Mouse (Mus musculus): Measurements from ENCODE around the gene Cpt1b.
"Not testable (repeated sequence)": the region's sequence is repeated elsewhere in the genome, so short reads cannot be mapped to it uniquely, and the experiment has no call there.

Cpt1b gene

DNA sequence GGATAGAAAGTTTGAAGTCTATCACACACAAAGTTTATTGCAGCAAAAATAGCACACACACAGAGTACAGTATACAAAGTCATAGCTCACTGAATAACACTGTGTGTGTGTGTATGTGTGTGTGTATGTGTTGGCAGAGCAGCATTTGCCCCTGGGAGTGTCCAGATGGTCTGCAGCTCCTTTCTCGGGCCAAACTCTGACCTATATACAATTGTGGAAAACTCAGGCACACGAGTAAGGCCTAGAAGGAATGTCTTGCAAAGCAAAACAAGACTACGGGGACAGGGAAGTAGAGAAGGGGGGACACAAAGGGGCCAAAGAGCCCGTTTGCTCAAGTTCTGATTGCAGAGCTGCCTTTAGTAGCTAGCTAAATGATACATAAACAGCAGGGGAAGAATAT lies 7.3 kb upstream of the Cpt1b start:
- no peak for DNase-seq (ENCODE audit: low read depth, low spot score)

DNA sequence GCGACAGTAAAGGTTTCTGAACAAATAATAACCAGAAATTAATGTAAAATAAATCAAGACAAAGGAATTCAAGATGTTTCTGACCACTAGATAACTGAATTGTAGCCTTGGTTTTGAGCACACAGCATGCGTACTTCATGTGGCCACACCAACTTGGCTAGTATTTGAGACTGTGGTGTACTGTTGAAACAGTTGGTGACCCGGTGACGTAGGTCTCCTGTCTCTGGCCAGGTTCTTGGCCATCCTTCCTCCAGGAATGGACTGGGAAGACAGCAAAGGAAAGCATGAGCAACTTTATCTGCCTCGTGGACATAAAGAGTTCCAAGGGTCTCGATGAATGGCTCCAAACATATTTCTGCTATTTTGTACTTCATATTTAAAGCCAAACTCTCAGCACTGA lies 6.1 kb upstream of the Cpt1b start:
- no peak for DNase-seq (ENCODE audit: low read depth, low spot score)

DNA sequence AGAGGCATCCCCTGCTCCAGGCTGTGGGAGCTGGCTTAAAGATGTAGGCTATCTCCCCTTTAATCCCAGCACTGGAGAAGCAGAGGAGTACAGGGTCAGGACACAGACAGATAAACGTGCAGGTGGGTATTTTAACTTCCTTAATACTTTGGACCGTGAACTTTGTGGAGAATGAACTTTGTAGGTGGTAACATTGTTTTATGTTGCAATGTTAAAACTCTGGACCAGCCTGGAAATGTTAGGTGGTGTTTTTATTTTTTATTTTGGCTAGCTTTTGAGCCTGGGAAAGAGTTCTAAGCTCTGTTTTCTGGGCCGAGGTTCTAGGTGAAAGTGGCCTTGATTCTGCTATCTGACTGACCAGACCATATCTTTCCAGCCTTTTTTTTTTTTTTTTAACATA lies 5.6 kb upstream of the Cpt1b start:
- no peak for DNase-seq (ENCODE audit: low read depth, low spot score)

DNA sequence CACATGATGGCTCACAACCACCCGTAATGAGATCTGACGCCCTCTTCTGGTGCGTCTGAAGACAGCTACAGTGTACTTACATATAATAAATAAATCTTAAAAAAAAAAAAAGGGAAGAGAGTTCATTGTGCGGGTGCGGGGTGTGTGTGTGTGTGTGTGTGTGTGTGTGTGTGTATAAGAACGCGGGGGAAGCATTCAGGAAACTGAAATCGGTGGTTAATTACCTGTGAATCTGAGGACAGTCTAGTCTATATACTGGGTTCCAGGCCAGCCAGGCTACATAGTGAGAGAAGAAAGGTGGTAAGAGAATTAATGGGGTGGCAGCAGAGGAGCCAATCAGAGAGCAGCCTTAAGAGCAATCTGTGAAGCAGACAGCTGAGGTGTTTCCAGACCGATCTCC lies 5.1 kb upstream of the Cpt1b start:
- DNase-seq (ENCODE audit: low read depth, low spot score) = not testable (repeated sequence)

DNA sequence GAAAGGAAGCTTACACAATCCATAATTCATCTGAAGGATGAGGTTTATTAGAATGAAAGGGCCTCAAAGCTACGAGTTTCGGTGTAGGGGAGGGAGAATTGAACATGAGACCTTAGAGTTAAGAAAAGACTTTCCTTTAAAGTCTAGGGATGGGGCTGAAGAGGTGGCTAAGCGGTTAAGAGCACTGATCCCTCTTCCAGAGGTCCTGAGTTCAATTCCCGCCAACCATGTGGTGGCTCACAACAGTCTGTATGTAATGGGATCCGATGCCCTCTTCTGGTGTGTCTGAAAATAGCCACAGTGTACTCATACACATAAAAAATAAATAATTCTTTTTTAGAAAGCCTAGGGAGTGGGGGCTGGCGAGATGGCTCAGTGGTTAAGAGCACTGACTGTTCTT lies 4.7 kb upstream of the Cpt1b start:
- no peak for DNase-seq (ENCODE audit: low read depth, low spot score)

DNA sequence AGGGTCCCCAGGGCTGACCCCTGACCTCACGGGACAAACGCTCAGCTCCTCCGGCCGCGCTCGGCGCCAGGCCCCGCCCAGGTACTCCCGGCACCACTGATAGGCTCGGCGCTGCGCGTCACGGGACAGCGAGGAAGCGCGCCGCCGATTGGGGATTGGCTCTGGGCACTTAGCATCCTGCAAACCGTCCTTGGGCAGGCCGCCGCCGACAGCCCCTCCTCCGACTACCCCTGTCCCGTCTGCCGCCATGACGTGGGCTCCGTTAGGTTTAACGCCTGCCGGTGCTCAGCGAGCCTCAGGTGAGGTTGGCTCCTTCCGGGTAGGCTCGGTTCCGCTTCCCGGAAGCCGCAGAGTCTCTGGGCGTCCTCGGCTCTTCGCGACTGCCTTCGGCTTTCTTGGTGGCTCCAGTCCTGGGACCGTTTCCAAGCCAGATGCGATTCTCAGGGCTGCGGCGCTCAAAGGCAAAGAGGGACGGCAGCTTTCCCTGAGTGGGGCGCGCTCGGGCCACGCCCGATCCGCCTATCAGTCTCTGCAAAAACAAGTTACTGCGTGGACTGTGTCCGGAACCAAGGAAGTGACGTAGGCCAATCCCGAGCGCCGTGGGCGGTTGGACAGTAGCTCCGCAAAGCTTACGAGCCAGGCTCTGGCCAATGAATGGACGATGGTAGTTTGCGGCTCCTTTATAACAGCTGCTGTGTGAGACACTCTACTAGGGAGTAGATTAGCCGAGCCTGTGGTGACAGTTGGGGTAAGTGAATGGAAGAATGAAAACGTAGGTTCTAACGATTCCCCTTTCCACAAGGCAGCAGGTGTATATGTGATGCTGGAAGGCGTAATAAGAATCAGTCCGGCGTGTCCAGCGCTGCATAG lies 3.9 kb upstream of the Cpt1b start, which contains the start of the genes C730034F03Rik, Gm44502 and Chkb:
Gene C730034F03Rik, plus strand, starts transcription at position 238 of the 870 bp plus-strand sequence.
Gene Gm44502, minus strand, starts transcription at position 345 of the 870 bp plus-strand sequence.
Gene Chkb, minus strand, starts transcription at position 557 of the 870 bp plus-strand sequence.
- DNase-seq (ENCODE audit: low read depth, low spot score) = peak; percentile 57

DNA sequence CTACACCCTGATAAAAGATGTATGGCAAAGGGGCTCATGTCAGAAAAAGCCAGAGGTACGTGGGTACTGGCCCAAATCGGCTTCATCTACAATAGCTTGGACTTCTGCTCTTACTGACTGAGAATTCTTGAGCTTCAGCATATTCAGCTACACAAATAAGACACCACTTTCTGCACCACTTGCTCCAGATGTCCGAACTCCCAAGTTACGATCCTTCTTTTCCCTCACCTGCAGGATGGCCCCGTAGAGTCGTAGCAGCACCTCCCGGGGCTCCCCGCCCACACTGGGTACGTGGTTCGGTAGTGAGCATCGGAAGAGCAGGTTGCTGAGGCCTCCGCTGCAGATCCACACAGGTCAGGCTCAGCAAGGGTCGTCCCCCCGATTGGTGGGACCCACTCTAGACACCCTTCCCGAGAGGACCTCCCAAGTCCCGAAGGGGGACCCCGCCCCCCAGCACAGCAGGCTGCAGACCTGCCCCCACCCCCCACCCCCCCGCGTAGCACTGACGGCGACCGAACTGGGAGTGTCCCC lies 3.2 kb upstream of the Cpt1b start:
- no peak for DNase-seq (ENCODE audit: low read depth, low spot score)

DNA sequence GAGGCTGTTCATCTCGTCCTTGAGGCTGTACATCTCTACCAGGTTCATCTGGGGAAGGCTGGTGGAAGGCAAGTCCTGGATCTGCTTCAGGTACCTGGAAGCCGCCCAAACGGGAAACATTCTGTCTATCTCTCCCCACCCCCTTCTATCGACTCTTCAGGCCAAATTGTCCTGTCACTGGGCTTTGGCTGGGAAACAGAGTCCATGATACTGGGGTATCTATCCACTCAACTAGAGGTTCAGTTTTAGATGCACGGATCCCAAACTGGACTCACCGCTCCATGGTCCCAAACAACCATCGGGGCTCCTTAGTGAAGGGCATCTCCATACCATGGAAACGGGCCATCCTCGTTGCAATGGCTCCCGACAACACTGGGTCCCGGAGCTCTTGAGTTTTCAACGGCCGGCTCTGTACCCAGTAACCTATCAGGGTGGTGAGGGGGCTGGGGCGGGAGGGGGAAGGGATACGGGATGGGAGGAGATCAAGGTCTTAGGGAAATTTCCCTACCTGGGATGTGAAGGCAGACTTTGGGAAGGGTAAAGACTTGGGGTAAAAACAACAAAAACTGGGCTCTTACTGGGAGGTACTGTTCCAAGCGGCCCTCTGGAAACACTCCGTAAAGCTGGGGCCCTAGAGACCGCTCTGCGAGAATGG lies 2.6 kb upstream of the Cpt1b start:
- no peak for DNase-seq (ENCODE audit: low read depth, low spot score)

DNA sequence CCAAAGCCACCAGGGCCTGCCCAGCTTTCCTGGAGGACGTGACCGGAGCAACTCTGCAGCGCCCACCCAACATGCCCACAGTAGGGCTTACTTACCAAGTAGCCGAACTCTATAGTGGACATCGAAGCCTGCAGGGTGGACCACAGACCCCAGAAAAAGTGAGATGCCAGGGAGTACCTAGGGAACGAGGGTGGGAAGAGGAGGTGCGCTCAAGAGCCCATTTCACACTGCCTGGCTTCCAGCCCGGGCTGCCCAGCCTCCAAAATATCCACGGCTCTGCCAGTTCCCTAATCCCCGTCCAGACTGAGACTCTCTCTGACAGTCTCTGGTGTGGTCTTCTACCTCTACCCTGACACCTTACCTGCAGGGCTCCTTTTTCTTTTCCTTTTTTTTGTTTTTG lies 1.1 kb upstream of the Cpt1b start:
- DNase-seq (ENCODE audit: low read depth, low spot score) = no peak

DNA sequence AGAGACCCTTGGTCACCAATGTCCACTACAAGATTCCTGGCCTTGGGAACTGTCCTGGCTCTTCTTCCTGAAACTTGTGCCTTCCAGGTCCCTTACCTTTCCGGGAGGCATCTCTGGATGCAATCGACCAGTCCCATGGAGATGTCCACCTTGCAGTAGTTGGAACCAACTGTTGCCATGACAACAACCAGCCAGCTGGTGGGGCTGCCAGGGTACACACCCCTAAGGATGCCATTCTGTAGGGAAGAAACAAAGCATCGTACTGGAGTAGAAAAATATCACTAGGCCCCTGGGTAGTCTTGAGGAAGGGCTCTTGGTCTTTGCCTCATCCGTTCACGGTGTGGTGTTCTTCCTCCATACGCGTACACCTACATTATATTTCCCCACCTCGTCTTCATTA lies 1.0 kb downstream of the Cpt1b start:
- DNase-seq (ENCODE audit: low read depth, low spot score) = no peak

DNA sequence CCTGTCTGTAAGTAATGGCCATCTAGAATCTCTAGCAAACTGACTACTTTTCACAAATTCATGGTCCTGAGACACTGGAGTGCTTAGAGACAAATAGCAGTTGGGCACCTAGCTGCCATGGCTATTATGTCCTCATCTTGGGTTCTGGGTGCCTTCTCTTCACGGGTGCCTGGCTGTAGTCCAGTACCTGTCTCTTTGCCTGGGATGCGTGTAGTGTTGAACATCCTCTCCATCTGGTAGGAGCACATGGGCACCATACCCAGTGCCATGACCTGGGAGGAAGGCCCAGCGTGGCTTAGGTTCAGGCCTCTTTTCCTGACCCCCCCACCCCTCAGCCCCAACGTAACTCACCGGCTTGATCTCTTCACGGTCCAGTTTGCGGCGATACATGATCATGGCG lies 3.7 kb downstream of the Cpt1b start:
- DNase-seq (ENCODE audit: low read depth, low spot score) = no peak

DNA sequence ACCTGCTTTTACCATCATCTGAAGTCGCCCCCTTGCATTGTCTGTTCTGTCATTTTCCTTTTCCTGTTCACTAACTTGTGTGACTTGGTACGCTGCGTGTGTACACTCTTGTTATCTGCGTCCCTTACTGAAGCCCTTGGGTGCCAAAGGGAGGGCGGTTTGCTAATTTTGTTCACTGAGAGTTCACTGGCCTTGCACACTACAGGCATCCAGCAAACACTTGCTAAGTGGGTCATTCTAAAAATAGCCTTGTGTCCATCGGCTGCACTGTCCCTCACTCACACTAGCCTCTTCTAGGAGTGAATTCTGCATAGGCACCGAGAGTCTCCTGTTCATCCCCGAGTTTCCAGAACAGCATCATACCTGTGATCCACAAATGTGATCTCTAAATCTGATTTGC lies 10.4 kb downstream of the Cpt1b start:
- DNase-seq (ENCODE audit: low read depth, low spot score) = no peak

DNA sequence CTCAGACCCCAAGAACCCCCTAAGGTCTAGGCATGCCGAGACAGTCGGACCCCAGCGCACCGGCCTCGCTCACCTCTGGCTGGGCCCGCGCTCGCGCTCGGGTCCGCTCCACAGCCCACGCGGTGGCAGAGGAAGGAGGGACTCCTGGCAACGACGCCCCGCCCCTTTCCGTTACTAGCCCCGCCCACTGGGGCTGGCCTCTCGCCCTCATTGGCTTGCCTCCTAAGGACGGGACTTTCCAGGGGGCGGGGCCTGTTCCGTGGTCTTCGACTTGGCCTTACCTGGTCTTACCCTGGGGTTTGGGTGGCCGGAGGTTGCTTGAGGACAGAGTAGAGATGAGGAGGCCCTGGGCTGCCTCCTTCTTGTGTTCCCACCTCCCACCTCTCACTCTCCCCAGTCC lies 15.5 kb downstream of the Cpt1b start, which contains the start of gene Syce3:
Gene Syce3, minus strand, starts transcription at position 386 of the 400 bp plus-strand sequence.
- DNase-seq (ENCODE audit: low read depth, low spot score) = peak; percentile 45

DNA sequence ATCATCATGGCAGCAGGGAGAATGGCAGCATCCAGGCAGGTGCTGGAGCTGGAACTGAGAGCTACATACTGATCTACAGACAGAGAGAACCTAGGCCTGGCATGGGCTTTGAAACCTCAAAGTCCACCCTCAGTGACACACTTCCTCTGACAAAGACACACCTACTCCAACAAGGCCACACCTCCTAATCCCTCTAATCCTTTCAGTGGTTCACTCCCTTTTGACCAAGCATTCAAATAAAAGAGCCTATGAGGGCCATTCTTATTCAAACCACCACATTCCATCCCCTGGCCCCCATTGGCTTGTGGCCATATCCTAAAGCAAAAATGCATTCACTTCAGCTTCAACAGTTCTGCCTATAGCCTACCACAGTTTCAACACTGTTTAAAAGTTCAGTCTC lies 19.0 kb downstream of the Cpt1b start:
- no peak for DNase-seq (ENCODE audit: low read depth, low spot score)

DNA sequence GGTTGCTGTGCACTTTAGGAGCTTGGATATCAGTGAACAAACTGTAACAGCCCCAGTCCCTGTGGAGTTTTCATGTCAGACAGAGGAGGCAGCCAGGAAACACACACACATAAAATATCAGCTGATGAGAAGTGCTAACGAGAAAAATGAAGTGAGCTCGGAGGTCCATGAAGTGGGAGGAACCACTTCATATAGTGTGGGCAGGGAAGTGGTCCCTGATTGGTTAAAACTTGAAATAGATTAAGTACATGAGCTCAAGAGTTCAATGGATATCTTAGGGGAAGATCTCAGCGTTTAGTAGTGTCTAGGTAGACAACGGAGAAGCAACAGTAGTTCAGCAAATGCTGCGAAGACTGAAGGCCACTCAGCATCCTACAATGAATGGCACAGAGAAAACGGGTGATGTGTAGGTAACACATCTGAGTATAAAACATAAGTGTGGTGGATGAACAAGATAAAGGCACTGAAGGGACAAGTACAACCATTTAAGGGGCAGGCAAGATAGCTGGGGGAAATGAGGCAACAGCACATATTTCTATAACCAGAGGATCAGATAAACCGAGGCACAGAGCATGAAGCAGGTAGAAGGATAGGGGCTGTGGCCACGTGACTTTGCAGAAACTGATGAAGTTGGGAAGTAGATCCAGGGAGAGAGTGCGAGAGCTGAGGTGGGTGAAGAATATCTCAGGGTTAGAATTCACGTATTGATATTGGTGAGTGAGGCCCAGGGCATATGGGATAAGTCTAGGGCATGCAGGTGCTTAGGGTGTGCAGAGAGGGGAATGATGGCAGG lies 20.6 kb downstream of the Cpt1b start:
- no peak for DNase-seq (ENCODE audit: low read depth, low spot score)

DNA sequence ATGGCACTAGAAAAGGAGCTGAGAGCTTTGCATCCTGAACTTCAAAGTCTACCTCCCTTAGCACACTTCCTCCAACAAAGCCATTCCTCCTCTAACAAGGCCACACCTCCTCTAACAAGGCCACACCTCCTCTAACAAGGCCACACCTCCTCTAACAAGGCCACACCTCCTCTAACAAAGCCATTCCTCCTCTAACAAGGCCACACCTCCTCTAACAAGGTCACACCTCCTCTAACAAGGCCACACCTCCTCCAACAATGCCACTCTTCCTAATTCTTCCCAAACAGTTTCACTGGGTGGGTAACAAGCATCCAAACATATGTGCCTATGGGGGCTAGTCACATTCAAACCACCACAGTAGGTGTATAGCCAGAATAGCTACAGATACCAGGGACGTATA lies 23.2 kb downstream of the Cpt1b start:
- no peak for DNase-seq (ENCODE audit: low read depth, low spot score)

DNA sequence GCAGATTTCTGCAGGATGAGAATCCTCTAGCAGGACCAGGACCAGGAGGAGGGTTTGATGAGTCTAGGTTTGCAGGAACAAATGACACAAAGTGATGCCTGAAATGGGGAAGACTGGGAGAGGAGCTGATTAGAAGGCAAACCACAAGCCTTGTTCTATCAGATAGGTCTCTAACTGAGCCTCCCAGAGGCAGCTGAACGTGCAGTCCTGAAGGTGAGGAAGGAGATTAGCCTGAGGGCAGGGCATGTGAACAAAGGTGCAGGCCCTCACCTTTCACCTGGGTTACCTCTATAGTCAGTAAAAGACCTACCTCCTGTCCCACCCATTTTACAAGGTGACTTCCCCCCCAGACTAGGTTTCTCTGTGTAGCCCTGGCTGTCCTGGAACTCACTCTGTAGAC lies 25.9 kb downstream of the Cpt1b start:
- DNase-seq (ENCODE audit: low read depth, low spot score) = no peak

DNA sequence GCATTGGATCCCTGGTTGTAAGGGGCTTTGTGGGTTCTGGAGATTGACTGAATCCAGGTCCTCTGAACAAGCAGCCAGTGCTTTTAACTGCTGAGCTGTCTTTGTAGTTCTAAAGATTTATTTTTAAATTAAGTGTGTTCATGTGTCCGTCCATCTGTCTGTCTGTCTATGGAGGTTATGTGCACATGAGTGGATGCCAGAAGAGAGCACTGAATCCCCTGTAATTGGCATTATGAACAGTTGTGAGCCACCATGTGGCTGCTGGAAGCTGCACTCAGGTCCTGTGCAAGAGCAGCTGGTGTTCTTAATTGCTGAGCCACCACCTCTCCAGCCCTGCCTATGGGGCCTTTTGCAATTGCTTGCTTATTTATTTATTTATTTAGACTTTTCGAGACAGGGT lies 27.5 kb downstream of the Cpt1b start:
- no peak for DNase-seq (ENCODE audit: low read depth, low spot score)

DNA sequence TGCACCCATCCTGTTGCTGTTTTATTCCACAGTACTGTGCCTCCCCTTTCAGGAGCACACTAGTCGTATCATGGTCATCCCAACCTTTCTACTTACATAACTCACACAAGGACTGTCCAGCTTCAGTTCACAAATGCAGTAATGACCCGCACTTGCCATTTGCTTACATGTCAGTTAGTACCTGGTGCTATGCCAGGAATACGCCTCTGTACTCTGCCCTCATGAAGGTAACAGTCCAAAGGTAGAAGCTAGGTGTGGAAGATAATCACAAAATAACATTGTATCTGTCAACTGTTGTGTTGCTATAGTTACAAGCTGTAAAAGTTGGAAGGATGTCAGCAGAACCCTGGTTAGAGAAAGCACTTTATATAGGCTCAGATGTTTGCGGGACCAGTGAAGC lies 28.8 kb downstream of the Cpt1b start:
- no peak for DNase-seq (ENCODE audit: low read depth, low spot score)

DNA sequence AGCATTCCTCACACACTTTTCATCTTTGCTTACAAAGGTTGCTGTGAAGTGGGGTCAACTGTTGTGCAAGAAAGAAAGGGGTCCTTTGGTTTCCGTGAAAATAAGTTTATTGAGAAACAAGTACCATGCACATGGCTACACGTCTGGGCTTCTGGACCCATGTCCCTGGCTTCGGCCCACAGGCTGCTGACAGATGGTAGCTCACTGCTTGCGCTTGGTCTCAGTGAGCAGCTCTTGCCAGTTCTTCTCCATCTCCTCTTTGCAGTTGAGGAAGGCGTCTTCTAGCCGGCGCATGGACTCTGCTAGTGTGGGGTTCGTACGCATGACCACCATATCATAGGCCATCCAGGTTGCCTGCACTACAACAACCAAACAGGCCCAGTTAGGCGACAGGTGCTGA lies 35.6 kb downstream of the Cpt1b start:
- DNase-seq (ENCODE audit: low read depth, low spot score) = no peak

DNA sequence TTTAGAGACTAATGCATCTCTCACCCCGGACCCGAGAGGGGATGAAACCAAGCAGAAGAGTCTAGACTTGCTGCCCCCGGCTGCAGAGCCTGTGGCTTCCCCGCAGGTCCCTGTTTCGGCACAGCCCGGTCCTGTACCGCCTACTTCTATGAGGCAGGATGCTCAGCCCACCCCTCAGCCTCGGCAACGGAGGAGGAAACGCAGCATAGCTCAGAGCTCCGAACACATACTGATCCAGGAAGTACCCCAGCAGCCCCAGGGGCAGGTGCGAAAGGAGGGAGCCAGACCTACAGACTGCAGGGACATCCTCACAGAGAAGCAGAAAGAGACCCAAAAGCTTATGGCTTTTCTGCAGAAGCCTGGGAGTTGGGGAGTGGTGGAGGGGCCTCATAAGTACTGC lies 38.5 kb downstream of the Cpt1b start:
- DNase-seq (ENCODE audit: low read depth, low spot score) = no peak

DNA sequence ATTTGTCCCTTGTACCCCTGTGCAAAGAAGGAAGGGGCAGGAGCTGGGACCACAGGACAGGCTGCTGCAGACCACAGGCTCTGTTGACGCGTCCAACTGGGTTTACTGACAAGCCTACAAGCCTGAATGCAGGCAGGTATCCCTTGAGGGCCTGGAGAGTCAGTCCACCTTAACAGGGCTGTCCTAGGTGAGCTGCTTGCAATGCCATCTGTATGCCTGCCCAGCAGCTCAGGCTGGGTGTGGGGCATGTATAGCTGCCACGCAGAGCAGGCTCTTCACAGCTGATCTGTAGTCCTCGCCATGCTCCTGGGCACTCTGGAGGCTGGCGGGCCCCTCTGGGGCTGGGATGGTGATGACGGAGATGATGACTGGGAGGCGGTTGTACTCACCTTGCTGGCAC lies 41.0 kb downstream of the Cpt1b start, which contains the start of gene Klhdc7b:
Gene Klhdc7b, plus strand, starts transcription at position 301 of the 400 bp plus-strand sequence.
- DNase-seq (ENCODE audit: low read depth, low spot score) = no peak
